Mouse (Mus musculus): ENCODE results near the gene Bsnd. TPM values are rescaled to one million over a fixed set of nuclear protein-coding genes. Genes with fewer than 3 reads are reported as not detected.

The Bsnd gene
- total RNA-seq, 2 experiments from 2014 or later, result 0.11 to 3.7 TPM

Other genes with a start within 250 kb of the Bsnd start
- 10 to 100 TPM; 38.6 to 42.1 TPM for gene Usp24, start 176.1 kb downstream of the Bsnd start, total RNA-seq (2021)
- 1 to 10 TPM; 2.1 to 3.4 TPM for gene Pcsk9, start 28.0 kb downstream of the Bsnd start, total RNA-seq (2021)
- 10 to 100 TPM; 51.2 to 70.5 TPM for gene Dhcr24, start 68.8 kb upstream of the Bsnd start, total RNA-seq (2021)
- gene Lexm, start 125.0 kb upstream of the Bsnd start, total RNA-seq (2021), result under 1 TPM in 1 of 2 experiments, not detected in 1; 0.20 TPM
- gene Ttc22, start 130.1 kb upstream of the Bsnd start, total RNA-seq (2021), result 1 to 10 TPM in 1 of 2 experiments, under 1 TPM in 1; 0.28 to 1.2 TPM
- 10 to 100 TPM in 1 of 2 experiments, 1 to 10 TPM in 1; 9.2 to 13.3 TPM for gene Pars2, start 158.8 kb upstream of the Bsnd start, total RNA-seq (2021)
- gene Ttc4, start 186.7 kb upstream of the Bsnd start, total RNA-seq (2021), result 10 to 100 TPM; 36.2 to 38.3 TPM
- 1 to 10 TPM; 2.7 to 3.2 TPM for gene Mroh7, start 238.6 kb upstream of the Bsnd start, total RNA-seq (2021)
- gene Fam151a, start 241.6 kb upstream of the Bsnd start, total RNA-seq (2021), result 1 to 10 TPM in 1 of 2 experiments, under 1 TPM in 1; 0.48 to 5.2 TPM

Measured in adrenal gland, postnatal 4 days (tissue).